Mouse (Mus musculus) MEL (cell line): ENCODE data around the gene Pdcd6ip.

Experiments used
- BHLHE40 ChIP-seq: IDR thresholded peaks from 2 replicates; pipeline ENCODE4 v1.6.1; 2012; ENCODE audit warnings: low read depth, mild to moderate bottlenecking, inconsistent platforms, low read length, improper control_type of control experiment, borderline replicate concordance
- CTCF ChIP-seq, 3 experiments: IDR thresholded peaks in 2 of 3; conservative IDR thresholded peaks in 1 of 3; 2 replicates each; pipeline ENCODE4 v1.5.1; 2011 to 2012; ENCODE audit warnings: low read length in 3 of 3, low read depth in 2 of 3, mild to moderate bottlenecking in 2 of 3, improper control_type of control experiment in 1 of 3, inconsistent platforms in 1 of 3, mixed read lengths in 1 of 3, moderate library complexity in 1 of 3; ENCODE audit not compliant: control insufficient read depth in 1 of 3, insufficient read depth in 1 of 3, poor library complexity in 1 of 3, severe bottlenecking in 1 of 3
- ELF1 ChIP-seq: IDR thresholded peaks from 2 replicates; pipeline ENCODE4 v1.6.1; 2014; ENCODE audit warnings: low read depth, mild to moderate bottlenecking, inconsistent platforms, low read length, improper control_type of control experiment, moderate library complexity
- GABPA ChIP-seq: IDR thresholded peaks from 2 replicates; pipeline ENCODE4 v1.6.1; 2012; ENCODE audit warnings: low read depth, mild to moderate bottlenecking, inconsistent platforms, low read length, improper control_type of control experiment, moderate library complexity
- GATA1 ChIP-seq: IDR thresholded peaks from 2 replicates; pipeline ENCODE4 v1.6.1; 2011; ENCODE audit warnings: low read depth, low read length, improper control_type of control experiment
- HCFC1 ChIP-seq: IDR thresholded peaks from 2 replicates; pipeline ENCODE4 v1.6.1; 2012; ENCODE audit warnings: low read depth, mild to moderate bottlenecking, inconsistent platforms, low read length, improper control_type of control experiment, moderate library complexity
- MAX ChIP-seq: IDR thresholded peaks from 2 replicates; pipeline ENCODE4 v1.6.1; 2011; ENCODE audit warnings: low read length, improper control_type of control experiment
- MYC ChIP-seq: IDR thresholded peaks from 2 replicates; pipeline ENCODE4 v1.6.1; 2011; ENCODE audit warnings: low read depth, mild to moderate bottlenecking, low read length, improper control_type of control experiment, moderate library complexity
- POLR2A ChIP-seq, 2 experiments: IDR thresholded peaks; 2 replicates each; pipeline ENCODE4 v1.6.1; 2011 to 2012; ENCODE audit warnings: low read length in 2 of 2, mild to moderate bottlenecking in 2 of 2, control low read depth in 1 of 2, improper control_type of control experiment in 1 of 2, low read depth in 1 of 2, moderate library complexity in 1 of 2; ENCODE audit not compliant: control insufficient read depth in 1 of 2, insufficient read depth in 1 of 2, poor library complexity in 1 of 2
- RAD21 ChIP-seq: IDR thresholded peaks from 2 replicates; pipeline ENCODE4 v1.6.1; 2011; ENCODE audit warnings: mild to moderate bottlenecking, low read depth, low read length, improper control_type of control experiment
- SMC3 ChIP-seq: IDR thresholded peaks from 2 replicates; pipeline ENCODE4 v1.6.1; 2011; ENCODE audit warnings: low read depth, low read length, improper control_type of control experiment
- TBP ChIP-seq: IDR thresholded peaks from 2 replicates; pipeline ENCODE4 v1.8.0; 2011; ENCODE audit warnings: low read depth, low read length, improper control_type of control experiment
- USF2 ChIP-seq, 2 experiments: IDR thresholded peaks; 2 replicates each; pipeline ENCODE4 v1.6.1; 2011 to 2012; ENCODE audit warnings: improper control_type of control experiment in 2 of 2, low read length in 2 of 2, borderline replicate concordance in 1 of 2, inconsistent platforms in 1 of 2, low read depth in 1 of 2, mild to moderate bottlenecking in 1 of 2; ENCODE audit not compliant: insufficient read depth in 1 of 2

GRCm38 (mm10) chr9:113650787-113651186 is 57.3 kb downstream of the Pdcd6ip start:
- TF ChIP-seq GATA1 (0 out of 2 replicates have a peak, but pooled peaks have one; percentile 41), BHLHE40 (no peak), ELF1 (no peak), POLR2A (IDR thresholded peaks at IDR 0.05; ENCODE audit: control insufficient read depth in 1 of 2, insufficient read depth in 1 of 2, low read depth in 1 of 2, low read length in 2 of 2, poor library complexity in 1 of 2) (no peak), MYC (no peak), HCFC1 (no peak), USF2 (IDR thresholded peaks at IDR 0.05; ENCODE audit: borderline replicate concordance in 1 of 2, insufficient read depth in 1 of 2, low read depth in 1 of 2, low read length in 2 of 2) (no peak), CTCF (IDR thresholded peaks at IDR 0.05 in 2 of 3, conservative IDR thresholded peaks at IDR 0.05 in 1 of 3; ENCODE audit: control insufficient read depth in 1 of 3, insufficient read depth in 1 of 3, low read depth in 2 of 3, low read length in 3 of 3, poor library complexity in 1 of 3, severe bottlenecking in 1 of 3) (no peak), TBP (no peak), MAX (no peak), RAD21 (no peak), GABPA (no peak), SMC3 (no peak)
